Comparison of ENCODE assay signal across 13 mouse cellular contexts in the genomic region with DNA sequence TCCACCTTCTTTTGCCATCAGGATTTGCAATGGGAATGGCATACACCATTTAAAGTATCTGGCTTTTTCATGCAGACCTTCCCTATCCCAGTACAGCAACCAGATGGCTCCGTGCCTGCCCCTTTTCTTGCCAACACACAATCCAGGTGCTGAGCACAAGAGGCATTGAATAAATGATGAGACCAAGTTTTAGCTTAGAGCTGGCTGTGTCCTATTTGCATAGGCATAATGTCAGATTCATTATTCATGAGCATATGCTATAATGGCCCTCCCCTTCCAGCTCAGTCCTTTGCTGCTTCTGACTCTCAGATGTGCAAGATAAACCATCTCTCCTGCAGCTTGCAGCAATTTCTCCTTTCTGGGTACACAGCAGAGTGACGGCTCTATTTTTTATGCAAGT.
DNase-seq lines count a peak whose midpoint lies in the region; ATAC-seq and TF ChIP-seq lines count a peak whose summit lies in the region.
"Had no signal": no experiment of that assay in that cellular context is flagged by ENCODE, and none has a peak within 500 bp of the region (broad histone marks: within the 10 kb centered on the region; RNA-seq: fewer than 3 reads in every experiment).

No protein-coding gene starts in this region.

- TF ChIP-seq CTCF in brain, embryonic 14.5 days (IDR thresholded peaks at IDR 0.05; ENCODE audit: borderline replicate concordance, extremely low read depth, insufficient read depth, insufficient read length) = no peak
- TF ChIP-seq CTCF in cerebellum, adult 2 months (IDR thresholded peaks at IDR 0.05; ENCODE audit: borderline replicate concordance, insufficient read depth, low read depth, low read length) = no peak

- no peak overlapping the region for H3K4me2 ChIP-seq in heart, embryonic 11.5 days
- no peak overlapping the region for H3K4me2 ChIP-seq in hindbrain, embryonic 14.5 days (replicated peaks)
- H3K4me2 ChIP-seq in midbrain, embryonic 15.5 days = no peak overlapping the region
- H3K4me2 ChIP-seq: liver, embryonic 11.5 days had no signal

- H3K4me3 ChIP-seq in heart, embryonic 11.5 days (ENCODE audit: low read depth, low read length) = no peak overlapping the region
- H3K4me3 ChIP-seq in hindbrain, embryonic 14.5 days (replicated peaks; ENCODE audit: low read length) = no peak overlapping the region
- no peak overlapping the region for H3K4me3 ChIP-seq in midbrain, embryonic 15.5 days
- H3K4me3 ChIP-seq in cerebellum, adult 2 months (replicated peaks; ENCODE audit: insufficient read depth, low read depth, low read length) = no peak overlapping the region

- ATAC-seq in heart, embryonic 11.5 days (replicated peaks; ENCODE audit: insufficient number of reproducible peaks, low FRiP score, low TSS enrichment) = no peak
- peak; percentile 79 for ATAC-seq in hindbrain, embryonic 14.5 days (ENCODE audit: low FRiP score)
- ATAC-seq in midbrain, embryonic 15.5 days (replicated peaks) = peak; percentile 91

- no peak overlapping the region for H3K9ac ChIP-seq in heart, embryonic 11.5 days (ENCODE audit: low read depth, low read length)
- H3K9ac ChIP-seq in hindbrain, embryonic 14.5 days = no peak overlapping the region
- H3K9ac ChIP-seq in midbrain, embryonic 15.5 days = no peak overlapping the region

- H3K36me3 ChIP-seq in heart, embryonic 11.5 days (ENCODE audit: control insufficient read depth, insufficient read depth, low read length) = no peaks in the 10 kb centered on the region
- H3K36me3 ChIP-seq in hindbrain, embryonic 14.5 days (replicated peaks; ENCODE audit: control insufficient read depth, insufficient read depth) = no peaks in the 10 kb centered on the region
- no peaks in the 10 kb centered on the region for H3K36me3 ChIP-seq in midbrain, embryonic 15.5 days (replicated peaks)

- DNase-seq in heart, adult 11 months = peak; percentile 55
- DNase-seq in brain, embryonic 14.5 days (ENCODE audit: low read depth) = peak; percentile 89
- DNase-seq in hindbrain, embryonic 14.5 days (ENCODE audit: low spot score) = peak; percentile 35
- DNase-seq in cerebellum, adult 2 months = no peak
- DNase-seq in spleen, postnatal 14 days (ENCODE audit: low spot score in 2 of 2) = no peak
- DNase-seq in gastrocnemius, postnatal 10 days = no peak
- DNase-seq: B cell, adult 2 months; cerebellum, adult 18-20 months; gastrocnemius, postnatal 25 days; kidney, postnatal 36 days had no signal

- no peak overlapping the region for H3K27ac ChIP-seq in heart, embryonic 11.5 days (ENCODE audit: low read depth, low read length)
- H3K27ac ChIP-seq in hindbrain, embryonic 14.5 days = no peak overlapping the region
- H3K27ac ChIP-seq in midbrain, embryonic 15.5 days = no peak overlapping the region
- H3K27ac ChIP-seq in cerebellum, adult 2 months (ENCODE audit: insufficient read depth, low read length) = no peak overlapping the region

- WGBS in heart, embryonic 11.5 days (ENCODE audit: insufficient replicate concordance) = 81% methylated on average over 2 of the region's 2 CpGs
- WGBS in hindbrain, embryonic 14.5 days = 49% methylated on average over 2 of the region's 2 CpGs
- WGBS in midbrain, embryonic 15.5 days = 40% methylated on average over 2 of the region's 2 CpGs
- WGBS in cerebellum, adult 2 months = 43% methylated on average over 2 of the region's 2 CpGs

- H3K27me3 ChIP-seq in heart, embryonic 11.5 days (ENCODE audit: control insufficient read depth, insufficient read depth, low read length) = no peaks in the 10 kb centered on the region; the same call in 1 of the 2 replicates
- no peaks in the 10 kb centered on the region for H3K27me3 ChIP-seq in hindbrain, embryonic 14.5 days (ENCODE audit: control insufficient read depth, insufficient read depth, low read length)
- H3K27me3 ChIP-seq in midbrain, embryonic 15.5 days (replicated peaks) = no peaks in the 10 kb centered on the region
- H3K27me3 ChIP-seq in cerebellum, adult 2 months (ENCODE audit: control insufficient read depth, insufficient read depth, low read length) = no peaks in the 10 kb centered on the region

- no peak for TF ChIP-seq POLR2A in brain, embryonic 14.5 days (IDR thresholded peaks at IDR 0.05; ENCODE audit: borderline replicate concordance, extremely low read depth, insufficient read depth, insufficient read length, poor library complexity, severe bottlenecking)
- TF ChIP-seq POLR2A in cerebellum, adult 2 months (IDR thresholded peaks at IDR 0.05; ENCODE audit: borderline replicate concordance, insufficient read depth, low read length) = no peak

- no peaks in the 10 kb centered on the region for H3K4me1 ChIP-seq in heart, embryonic 11.5 days (ENCODE audit: control insufficient read depth, insufficient read depth, low read length)
- H3K4me1 ChIP-seq in hindbrain, embryonic 14.5 days (replicated peaks; ENCODE audit: control insufficient read depth, insufficient read depth, low read length) = peaks cover 5% of the 10 kb centered on the region; the same call in 1 of the 2 replicates
- H3K4me1 ChIP-seq in midbrain, embryonic 15.5 days = no peaks in the 10 kb centered on the region
- H3K4me1 ChIP-seq in cerebellum, adult 2 months (ENCODE audit: control insufficient read depth, insufficient read depth, low read length) = no peaks in the 10 kb centered on the region

- no peaks in the 10 kb centered on the region for H3K9me3 ChIP-seq in heart, embryonic 11.5 days (replicated peaks; ENCODE audit: control insufficient read depth, low read length)
- H3K9me3 ChIP-seq in hindbrain, embryonic 14.5 days (ENCODE audit: control insufficient read depth, low read length) = no peaks in the 10 kb centered on the region
- H3K9me3 ChIP-seq in midbrain, embryonic 15.5 days = no peaks in the 10 kb centered on the region

Comparison
In these comparisons a context has a peak if more than half of its experiments do, and no peak if none do; other contexts are left out.
1. DNase-seq: peak in heart, adult 11 months (single experiment), brain, embryonic 14.5 days (single experiment) and hindbrain, embryonic 14.5 days (single experiment); none in cerebellum, adult 2 months (0 of 2), spleen, postnatal 14 days (0 of 2) and gastrocnemius, postnatal 10 days (single experiment).